Mouse (Mus musculus): ENCODE measurements at regions not wholly inside any gene's neighbourhood (a gene's known extent, or its start where the extent isn't known, plus 50 kb on each side); places are given as distances from the start of the nearest gene placed in this dataset.
A peak's percentile ranks its signal among the peaks of the same experiment; 100 is the strongest.
"Not testable (repeated sequence)": the region's sequence is repeated elsewhere in the genome, so short reads cannot be mapped to it uniquely, and the experiment has no call there.

DNA sequence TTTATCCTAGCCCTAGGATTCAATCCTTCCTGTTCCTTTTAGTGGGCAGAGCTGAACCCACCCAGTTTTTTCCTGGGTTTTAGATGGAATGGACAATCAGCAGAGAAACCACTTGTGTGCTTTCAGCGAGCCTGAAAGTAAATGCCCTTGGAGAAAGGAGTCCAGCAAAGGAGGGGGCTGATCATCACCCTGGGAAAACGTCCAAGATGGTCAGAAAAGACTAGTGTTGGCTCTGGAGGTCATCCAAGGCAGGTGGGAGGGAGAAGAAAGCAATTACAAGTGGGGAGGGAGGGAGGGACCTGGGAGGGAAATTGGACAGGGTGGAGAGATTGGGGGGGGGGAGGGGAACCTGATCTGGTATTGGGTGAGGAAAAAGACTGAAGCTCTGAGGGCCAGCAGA lies 55.6 kb upstream of the Zfp366 start:
- intact Hi-C loops (cut with DNase I) = loop anchor here (5.0 kb wide), 3 partner anchors 53 to 108 kb away; partner anchors contain the start of gene Zfp366
- peak in 1 of 2 experiments; percentile 48 for DNase-seq

DNA sequence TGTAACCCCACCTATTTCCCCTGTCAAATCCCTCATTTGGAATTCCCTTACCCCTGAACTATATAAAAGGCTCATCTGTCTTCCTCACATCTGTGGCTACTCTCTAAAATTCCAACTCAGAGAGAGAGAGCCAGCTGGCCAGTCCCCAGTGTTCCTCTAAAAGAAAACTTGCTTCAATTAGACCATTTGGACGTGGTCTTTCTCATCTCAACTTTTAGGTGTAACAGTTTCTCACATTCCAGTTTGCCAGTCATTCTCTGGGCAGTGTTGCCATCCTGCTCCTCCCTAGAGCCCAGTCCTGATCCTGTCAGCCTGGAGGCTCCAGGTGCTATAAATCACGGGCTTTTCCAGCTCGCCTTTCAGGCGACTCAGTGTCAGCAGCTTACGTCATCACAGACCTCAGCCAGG lies 56.3 kb upstream of the Zfp366 start:
- DNase-seq = peak; percentile 57 to 66
- intact Hi-C loops (cut with DNase I) = loop anchor here (5.0 kb wide), 3 partner anchors 54 to 109 kb away; partner anchors contain the start of gene Zfp366

DNA sequence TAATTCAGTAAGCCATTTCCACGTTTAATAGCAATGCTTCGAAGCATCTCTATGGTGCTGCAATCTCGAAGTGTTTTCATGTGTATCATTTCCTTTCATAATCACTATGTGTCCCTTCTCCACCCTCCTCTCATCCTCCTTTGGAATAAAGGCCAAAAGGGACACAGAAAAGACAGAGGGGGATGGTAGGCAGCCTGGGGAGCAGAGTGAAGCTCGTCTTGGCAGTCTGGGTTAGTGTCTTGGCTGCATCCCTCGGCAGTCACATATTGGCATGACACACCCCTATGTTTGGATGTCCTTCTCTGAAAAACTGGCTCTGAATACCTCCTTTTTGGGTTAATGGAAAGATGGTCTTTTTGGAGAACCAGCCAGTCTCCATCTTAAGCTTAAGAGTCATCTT lies 56.9 kb upstream of the Zfp366 start:
- intact Hi-C loops (cut with DNase I) = loop anchor here (5.0 kb wide), 3 partner anchors 55 to 110 kb away; partner anchors contain the start of gene Zfp366
- no peak for DNase-seq

DNA sequence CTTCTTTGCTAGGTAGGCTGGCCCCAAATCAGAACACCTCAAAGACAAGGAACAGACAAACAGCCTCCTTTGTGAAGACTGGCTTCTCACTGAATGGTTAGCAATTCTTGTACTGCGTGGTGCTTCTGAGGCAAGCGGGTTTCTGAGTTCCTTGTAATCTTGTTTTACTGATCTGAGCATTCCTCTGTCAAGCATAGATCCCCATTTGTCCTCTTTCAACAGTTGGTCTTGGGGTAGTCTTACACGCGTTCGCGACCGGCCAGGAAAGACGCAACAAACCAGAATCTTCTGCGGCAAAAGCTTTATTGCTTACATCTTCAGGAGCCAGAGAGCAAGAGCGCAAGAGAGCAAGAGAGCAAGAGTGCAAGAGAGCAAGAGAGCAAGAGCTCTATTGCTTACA lies 57.7 kb upstream of the Zfp366 start:
- intact Hi-C loops (cut with DNase I) = loop anchor here (5.0 kb wide), 3 partner anchors 55 to 110 kb away; partner anchors contain the start of gene Zfp366

DNA sequence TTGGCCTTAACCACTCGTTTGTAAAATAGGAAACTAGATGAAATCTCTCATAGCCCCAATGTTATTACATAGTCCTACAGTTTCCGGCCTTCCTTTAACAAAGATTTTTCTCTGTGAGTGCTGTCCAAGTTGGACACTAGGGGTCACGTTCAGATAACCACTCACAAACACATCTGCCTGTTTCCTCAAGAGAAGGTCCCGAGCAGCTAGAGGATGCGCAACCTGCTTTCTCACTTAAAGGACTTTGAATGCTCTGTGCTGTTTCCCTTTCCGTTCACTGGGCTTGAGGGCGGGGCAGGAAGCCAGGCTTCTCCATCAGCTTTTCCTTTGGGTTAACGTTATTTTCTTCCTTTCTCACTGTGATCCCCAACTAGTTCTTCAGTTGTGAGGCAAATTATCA lies 58.1 kb upstream of the Zfp366 start:
- intact Hi-C loops (cut with DNase I) = loop anchor here (5.0 kb wide), 3 partner anchors 56 to 111 kb away; partner anchors contain the start of gene Zfp366
- peak in 1 of 2 experiments; percentile 45 for DNase-seq

More for the DNA sequence above, 57.7 kb upstream of the Zfp366 start:
- DNase-seq = not testable (repeated sequence)

DNA sequence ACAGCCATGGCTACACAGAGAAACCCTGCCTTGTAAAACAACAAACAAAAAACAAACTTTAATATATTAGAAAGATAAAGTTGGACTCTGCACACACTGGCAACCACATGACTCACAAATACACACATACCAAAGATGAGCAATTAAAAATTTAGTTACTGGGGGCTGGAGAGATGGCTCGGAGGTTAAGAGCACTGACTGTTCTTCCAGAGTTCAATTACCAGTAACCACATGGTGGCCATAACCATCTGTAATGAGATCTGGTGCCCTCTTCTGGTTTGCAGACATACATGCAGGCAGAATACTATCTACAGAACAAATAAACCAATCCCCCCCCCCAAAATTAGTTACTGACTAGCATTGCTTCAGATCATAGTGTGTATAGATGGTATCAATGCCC lies 58.7 kb upstream of the Zfp366 start:
- no peak for DNase-seq

DNA sequence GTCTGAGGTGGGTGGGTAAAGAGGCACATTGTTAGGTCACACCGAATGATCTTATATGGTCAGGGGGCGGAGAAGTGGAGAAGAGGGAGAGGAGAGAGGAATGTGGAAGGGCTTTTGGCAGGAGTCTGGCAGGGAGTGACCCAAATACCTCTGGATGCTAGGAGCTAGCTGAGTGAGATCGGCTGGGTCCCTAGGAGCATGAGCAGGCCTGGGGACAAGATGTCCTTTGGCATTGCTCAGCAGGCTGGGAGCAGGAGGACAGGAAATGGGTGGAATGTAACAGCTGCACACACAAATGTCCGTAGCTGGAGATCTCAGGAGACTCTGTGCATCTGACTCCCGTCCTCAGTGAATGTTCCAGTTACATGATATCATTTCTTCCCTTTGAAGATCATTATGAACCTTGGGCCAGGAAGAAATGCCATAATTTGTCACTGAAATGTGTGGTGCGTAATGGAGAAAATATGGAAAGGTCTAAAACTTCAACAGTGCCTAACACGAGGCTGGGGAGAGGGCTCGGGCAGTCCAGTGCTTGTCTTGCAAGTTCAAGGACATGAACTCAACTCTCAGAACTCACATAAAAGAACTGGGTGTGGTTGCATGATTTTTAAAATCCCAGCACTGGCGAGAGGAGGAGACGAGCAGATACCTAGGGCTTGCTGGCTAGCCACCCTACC lies 59.6 kb upstream of the Zfp366 start:
- peak; percentile 83 to 89 for DNase-seq
- intact Hi-C loops (cut with DNase I) = loop anchor here (2.0 to 5.0 kb wide), 4 partner anchors 57 to 192 kb away; partner anchors contain the start of gene Zfp366

More for the DNA sequence above, 58.7 kb upstream of the Zfp366 start:
- intact Hi-C loops (cut with DNase I) = loop anchor here (2.0 to 5.0 kb wide), 4 partner anchors 56 to 191 kb away; partner anchors contain the start of gene Zfp366

DNA sequence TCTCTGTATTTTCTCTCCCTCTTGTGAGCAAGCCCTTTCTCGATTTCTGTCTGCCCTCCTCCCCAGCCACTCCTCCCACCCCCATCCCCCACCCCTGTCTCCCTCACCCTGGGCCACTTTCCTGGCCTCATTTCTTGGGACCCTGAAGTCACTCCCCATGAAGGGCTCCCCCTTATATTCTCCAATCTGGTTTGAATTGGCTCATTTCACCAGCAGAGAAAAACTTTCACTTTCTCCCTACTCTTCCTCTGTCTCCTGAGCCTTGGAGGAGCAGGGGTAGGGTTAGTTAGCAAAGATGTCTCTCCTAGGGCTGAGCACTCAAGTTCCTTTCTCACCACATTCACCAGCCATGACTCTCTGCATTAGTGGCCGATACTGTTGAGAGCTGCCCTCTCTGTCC lies 60.5 kb upstream of the Zfp366 start:
- intact Hi-C loops (cut with DNase I) = loop anchor here (2.0 kb wide), 1 partner anchor 193 kb away; no protein-coding TSS in a partner anchor
- no peak for DNase-seq

DNA sequence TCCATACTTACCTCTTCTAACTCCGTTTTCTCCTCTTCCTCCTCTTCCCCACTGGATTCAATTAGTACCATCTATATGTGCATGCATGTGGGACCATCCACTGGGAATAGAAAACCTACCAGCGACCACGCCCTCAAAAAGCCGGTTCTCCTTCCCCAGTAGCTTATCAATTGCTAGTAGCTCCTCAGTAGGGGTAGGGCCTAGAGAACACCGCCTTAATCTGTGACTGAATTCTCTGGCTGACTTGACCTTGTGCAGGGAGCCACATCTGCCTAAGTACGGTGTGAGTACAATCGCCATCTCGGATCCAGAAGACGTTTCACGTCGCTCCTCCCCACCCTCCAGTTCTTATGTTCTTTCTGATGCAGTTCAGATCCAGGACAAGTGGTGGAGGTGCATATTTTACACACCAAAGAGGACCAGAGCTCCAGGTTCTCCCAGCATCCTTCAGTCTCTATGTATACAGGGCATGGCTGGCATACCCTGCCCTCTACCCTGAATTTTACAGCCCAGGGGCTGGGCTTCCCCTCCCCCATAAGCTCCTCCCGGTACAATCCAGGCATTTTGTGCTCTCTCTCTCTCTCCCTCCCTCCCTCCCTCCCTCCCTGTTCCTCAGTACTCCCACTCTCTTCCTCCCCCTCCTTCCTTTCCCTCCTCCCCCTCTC lies 61.0 kb upstream of the Zfp366 start:
- intact Hi-C loops (cut with DNase I) = loop anchor here (2.0 kb wide), 1 partner anchor 193 kb away; no protein-coding TSS in a partner anchor
- DNase-seq = no peak

DNA sequence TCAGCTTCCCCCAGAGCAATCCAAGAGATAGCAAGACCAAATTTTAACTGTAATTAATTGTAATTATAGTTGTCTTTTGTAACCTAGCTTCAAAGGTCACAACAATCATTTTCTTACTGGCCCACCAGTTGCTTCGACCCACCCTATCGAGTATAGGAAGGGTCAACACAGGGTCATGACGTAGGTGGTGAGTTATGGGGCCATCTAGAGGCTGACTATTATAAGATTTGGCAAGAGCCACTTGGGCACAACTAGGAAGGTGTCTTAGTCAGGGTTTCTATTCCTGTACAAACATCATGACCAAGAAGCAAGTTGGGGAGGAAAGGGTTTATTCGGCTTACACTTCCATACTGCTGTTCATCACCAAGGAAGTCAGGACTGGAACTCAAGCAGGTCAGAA lies 62.1 kb upstream of the Zfp366 start:
- intact Hi-C loops (cut with DNase I) = not testable (repeated sequence)

DNA sequence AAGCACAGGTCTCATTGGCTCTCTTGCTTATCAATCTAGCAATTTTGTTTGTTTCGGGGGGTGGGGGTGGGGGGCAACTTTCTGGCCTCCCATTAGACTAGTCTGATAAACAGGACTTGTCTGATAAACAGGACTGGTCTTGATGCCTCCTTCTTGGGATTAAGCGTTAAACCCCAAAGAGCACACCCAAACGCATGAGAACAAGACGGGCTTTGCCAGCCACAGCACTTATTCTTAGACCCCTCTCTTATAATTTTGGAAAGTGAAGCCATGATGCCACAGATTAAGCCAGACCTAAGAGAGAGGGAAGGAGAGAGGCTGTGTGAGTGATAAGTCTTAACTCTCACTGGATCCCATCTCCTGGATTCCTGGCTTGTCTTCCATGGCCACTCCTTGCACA lies 63.5 kb upstream of the Zfp366 start:
- intact Hi-C loops (cut with DNase I) = no loop called here
- no peak for DNase-seq

More for the DNA sequence above, 62.1 kb upstream of the Zfp366 start:
- not testable (repeated sequence) for DNase-seq

DNA sequence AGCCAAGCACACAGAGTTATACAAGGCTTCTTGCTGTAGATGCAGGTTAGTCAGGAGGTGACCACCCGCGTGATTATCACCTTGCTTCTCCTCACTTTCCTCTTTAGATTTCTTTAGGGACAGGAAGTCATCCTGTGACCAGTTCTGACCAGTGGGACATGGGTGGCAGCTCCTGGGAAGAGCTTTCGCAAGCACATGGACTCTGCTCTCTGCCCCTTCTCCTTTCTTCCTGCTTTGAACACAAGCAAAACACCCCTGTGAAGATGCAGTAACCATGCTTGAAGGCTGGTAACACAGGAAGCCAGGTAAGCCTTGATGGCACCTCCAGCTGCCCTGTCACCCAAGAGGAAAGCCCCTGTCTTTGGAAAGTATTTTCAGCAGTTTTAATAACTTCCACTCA lies 64.7 kb upstream of the Zfp366 start:
- intact Hi-C loops (cut with DNase I) = no loop called here
- DNase-seq = no peak

DNA sequence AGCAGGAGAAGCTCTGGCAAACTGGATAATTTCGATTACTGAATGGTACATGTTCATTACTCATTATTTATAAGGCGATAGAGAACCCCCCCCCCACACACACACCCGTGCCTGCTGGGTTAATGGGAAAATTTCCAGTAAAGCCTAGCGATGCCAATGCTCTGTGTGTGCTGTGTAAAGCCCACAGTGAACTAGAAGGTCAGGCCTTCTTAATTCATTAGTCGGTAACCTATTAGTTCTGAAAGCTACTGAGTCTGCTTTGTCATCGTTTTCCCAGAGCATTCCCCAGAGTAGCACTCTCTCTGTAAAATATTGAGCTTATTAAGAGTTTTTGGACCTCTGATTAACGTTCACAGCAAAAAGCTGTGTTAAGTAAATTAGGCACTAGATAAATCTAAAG lies 65.7 kb upstream of the Zfp366 start:
- intact Hi-C loops (cut with DNase I) = no loop called here
- DNase-seq = no peak

DNA sequence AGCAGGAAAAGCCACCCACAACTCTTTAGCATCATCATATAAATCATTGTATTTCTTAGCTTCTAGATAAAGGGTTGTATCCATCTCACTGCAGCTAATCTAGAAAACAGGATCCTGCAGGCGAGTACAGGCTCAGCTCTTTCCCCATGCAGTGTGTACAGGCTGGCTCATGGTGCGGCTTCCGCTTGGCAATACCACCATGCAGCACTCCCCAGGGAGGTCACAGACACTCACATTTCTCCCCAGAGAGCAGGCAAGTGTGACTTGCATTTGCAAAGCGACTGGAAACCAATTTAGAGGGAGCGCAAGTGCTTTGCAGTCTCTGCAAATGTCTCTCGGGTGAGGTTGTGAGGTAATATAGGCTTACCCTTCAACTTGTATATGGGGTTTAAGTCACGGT lies 69.1 kb upstream of the Zfp366 start:
- intact Hi-C loops (cut with DNase I) = no loop called here
- no peak for DNase-seq

DNA sequence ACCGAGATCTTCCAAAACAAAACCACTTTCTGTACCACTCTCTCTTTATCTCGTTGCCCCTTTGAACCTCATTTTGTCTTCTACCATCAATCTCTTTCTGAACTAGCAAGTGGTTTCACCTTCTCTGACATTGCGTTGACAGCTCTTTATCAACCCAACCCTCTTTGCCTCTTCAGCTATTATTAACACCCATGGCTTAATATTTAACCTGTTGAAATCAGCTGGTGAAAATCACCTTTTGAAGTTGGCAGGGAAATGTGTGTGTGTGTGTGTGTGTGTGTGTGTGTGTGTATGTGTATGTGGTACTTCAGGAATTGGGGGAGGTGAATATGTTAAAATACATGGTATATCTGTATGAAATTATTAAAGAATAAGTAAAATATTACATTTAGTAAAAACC lies 70.1 kb upstream of the Zfp366 start:
- intact Hi-C loops (cut with DNase I) = no loop called here
- DNase-seq = peak; percentile 39 to 53

DNA sequence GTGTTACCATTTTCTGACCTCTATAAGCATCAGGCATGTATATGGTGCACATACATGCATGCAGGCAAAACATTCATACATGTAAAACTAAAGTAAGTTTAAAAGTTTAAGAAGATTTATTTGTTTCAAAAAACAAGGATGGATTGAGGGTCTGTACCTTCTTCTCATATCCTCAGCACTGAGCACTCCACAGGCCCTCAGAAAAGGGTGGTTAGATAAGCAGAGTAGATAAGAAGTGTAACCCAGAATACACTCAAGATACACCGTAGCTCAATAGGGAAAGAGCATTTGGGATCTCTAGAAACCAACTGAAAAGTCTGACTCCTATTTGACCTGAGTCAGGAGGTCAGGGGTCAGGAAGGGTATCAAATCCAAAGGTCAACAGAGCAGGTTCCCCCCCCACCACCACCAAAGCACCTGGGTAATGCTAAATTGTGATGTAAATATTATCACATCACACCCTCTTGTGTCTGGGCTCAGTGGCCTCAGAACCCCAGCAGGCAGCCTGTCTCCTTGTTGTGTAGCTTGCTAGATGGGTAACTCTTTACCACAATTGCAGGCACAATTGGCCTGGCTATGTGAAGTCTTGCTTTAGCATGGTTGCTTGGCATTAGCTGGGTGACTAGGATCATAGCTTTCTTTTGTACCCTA lies 72.8 kb upstream of the Zfp366 start:
- intact Hi-C loops (cut with DNase I) = no loop called here
- no peak for DNase-seq

DNA sequence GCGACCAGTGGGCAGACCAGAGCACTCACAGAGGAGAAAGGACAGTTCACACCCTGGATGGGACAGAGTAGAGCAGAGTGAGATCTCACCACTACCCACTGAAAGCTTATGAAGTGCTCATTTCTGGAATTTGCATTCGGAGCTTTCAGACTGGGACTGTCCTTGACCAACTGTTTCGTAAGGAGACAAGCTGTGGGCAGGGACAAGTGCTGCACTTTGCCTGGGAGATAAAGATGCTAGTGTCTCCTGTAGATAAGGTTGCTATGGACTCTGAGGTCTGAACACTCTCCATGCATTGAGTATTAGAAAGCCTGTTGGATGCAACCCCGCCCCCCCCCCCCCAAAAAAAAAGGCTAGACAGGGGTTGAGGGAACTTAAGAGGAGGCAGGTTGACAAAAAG lies 76.6 kb upstream of the Zfp366 start:
- intact Hi-C loops (cut with DNase I) = no loop called here
- DNase-seq = no peak

DNA sequence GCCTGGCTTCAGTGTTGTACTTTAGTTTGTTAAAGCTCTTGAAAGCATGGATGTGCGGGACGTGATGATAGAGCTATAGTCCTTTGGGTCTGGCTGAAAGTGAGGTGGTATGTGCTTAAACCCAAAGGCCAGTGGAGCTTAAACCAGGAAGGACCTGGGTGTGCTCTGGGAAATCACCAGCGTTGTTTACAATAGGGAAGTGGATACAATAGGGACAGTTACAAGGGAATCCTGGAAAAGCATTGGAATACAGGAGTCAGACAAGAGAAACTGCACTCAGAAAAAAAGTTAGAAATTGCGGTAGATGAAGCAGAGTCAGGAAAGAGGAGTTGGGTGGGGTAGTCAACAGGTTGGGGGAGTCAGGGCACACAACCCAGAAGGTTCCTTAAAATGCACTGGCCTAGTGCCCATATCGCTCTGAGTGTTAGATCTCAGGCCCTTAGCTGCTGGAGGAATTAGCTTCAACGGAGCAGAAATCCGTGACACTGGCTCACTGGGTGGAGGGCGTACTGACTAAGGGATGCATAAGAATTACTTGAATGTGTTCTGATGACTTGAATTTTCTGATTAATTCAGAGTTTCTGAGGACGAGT lies 82.4 kb upstream of the Zfp366 start:
- no peak for DNase-seq
- intact Hi-C loops (cut with DNase I) = no loop called here

DNA sequence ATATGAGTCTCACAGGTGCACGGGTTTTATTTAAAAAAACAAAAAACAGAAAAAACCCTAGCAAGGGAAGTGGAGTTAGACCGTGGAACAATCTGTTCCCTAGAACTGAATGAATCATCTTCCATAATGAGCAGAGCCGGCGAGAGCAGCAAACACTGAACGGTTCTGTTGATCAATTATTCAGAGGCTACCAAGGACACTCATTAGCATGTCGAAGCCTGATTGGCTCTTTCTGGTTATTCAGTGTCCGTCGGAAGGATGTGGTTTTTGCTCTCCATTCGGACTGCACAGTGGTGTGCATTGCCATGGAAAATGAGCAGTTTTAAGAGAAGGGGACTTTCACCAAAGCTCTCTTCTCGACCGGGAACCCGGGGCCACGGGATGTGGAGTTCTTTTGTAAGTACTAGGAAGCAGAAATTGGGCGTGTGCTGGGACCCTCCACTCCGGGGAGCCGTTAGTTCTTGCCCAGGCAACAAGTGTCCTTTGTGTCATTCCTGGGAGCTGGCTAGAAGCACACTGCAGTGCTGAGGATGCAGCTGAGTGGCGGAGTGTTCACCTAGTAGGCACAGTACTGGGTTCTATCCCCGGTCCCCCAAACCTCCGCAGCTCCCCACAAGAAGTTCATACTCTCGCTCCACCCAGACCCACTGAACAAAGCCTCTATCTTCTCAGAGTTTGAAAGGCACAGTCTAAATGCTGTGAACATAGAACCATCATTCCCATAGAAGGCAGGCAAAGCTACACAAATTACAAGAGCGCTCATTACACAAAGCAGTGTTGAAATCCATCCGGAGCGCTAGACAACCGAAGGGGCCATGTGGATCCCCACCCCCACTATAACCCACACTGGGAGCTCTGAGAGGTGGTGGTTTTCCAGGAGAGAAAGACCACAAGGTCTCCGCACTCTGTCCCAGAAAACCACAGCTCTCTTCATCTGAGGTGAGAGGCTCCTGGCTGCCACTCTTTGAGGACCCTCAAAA lies 83.9 kb upstream of the Zfp366 start:
- DNase-seq = no peak
- intact Hi-C loops (cut with DNase I) = no loop called here
